Mouse (Mus musculus) neural tube, embryonic 10.5 days (tissue): ENCODE results near the gene Pdlim5.

Experiments
- DNase-seq: peaks from one replicate; pipeline ENCODE4 v3.0.0-alpha.2; 2017; ENCODE audit warnings: low spot score; ENCODE audit errors: extremely low spot score

Pdlim5 gene

DNA sequence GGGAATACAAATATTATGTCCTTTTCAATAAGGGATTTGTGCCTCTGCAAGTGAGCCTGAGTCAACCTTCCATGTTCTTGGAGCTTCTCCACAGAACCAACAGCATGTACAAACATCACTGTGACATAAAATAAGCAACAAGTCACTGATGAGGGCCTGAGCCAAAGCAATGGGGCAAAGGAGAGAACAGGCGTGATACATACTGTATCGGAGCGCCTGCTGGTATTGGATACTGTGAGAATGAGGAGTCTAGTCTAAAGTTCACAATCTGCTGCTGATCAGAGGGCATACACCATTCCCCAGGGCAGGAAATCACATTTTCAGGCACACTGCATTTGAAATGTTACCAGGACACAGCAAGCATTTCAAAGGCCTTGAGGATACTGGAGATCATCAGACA, 119.0 kb downstream of the Pdlim5 start:
- no peak for DNase-seq

DNA sequence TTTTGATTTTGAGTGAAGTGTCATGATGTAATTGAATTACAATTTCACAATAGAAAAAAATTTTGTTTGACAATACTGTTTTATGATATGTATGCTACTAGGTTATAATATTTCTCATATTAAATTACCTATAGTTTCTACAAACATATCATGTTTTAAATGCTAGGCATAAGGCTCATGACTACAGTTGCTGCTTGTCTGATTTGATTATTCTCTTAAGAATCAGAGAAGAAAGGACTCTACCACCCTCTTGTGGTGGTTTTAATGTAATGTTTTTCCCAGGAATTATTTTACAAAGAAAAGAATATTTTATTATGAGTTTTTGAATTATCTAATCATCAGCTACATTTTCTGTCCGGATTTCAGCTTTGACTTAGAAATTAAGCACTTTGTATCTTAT, 120.5 kb downstream of the Pdlim5 start:
- DNase-seq, result no peak

DNA sequence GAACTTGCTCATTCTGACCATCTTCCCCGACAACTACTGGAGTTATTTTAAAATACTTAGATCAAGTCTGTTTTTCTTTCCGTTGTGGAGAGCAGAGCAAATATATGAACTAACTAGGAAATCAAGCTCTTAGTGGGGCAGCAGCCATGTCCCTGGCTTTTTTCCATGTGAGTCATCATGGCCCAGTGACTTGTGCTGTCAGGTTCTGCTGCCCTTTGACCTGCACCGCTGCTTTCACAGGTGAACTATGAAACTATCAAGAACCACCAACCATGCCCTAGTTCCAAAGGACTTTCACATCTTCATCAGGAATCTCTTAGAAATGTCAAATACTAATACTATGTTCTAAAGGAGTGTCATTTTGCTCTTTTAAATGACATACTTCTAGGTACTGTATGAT, 121.0 kb downstream of the Pdlim5 start:
- DNase-seq, result no peak

DNA sequence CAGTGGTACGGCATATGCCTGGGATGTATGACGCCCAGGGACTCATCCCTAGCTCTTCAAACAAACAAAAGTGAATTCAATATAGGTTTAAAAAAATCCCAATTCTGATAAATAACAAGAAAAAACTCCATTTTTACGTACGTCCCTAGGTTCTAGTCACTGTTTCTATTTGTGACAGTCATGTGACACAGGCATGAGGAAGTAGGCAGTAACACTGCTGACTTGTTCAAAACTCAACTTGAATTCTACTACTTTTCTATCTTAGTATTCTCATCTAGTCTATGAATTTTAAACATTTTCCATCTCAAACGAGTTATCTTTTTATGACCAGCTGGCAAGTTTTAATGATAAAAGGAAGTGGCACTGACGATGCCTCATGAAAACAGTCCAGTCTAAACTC, 122.2 kb downstream of the Pdlim5 start:
- DNase-seq, result no peak

DNA sequence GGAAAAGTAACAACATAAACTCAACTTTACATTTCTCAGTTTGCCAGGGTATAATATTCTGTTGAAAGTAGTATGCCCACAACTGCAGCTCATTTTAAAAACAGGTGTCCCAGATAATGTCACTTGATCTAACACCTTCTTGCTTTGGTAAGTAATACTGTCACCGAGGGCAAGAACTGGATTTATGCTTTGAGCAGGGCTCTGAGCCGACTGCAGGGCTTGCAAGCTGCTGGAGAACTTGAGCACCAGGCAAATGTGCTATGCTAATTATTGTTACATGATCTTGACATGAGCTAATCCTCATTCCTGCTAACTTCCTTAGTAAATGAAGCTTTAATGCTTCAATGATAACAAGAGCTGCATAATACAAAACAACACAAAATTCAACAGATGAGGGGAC, 139.1 kb downstream of the Pdlim5 start:
- DNase-seq, result no peak

DNA sequence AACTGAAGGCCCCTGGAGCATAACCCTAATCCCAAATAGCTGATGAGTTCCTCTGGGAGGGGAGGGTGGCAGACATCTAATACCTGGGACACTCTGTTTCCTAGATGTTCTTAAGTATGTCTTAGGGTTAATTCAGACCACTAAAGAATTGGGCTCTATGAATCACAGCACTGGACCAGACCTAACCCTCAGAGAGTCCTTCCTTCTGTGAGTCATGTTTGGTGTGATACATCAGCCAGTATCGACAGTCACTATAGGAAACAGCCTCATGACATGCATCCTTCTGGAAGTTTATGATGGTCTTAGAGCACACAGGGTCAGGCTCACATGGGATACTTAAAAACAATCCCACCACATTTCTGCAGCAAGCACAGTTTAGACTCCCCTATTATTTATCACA, 143.4 kb downstream of the Pdlim5 start:
- DNase-seq, result no peak

DNA sequence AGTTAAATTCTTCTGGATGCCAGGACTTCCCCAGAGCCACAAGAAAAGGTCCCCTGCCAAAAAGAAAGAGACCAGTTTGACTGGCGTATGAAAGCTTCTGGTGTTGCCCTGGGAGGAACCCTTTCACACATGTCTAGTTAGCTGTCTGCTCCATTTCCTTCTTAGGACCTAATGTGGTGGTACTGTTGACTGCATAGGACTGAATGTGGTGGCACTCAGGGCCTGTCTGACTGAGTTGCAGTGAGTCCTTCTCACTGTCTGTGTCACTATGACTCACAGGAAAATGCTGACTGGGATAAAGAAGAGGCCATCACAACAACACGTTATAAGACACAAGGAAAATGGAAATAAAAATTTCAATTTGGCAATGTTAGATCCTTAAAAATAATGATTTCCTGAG, 146.0 kb downstream of the Pdlim5 start:
- no peak for DNase-seq

DNA sequence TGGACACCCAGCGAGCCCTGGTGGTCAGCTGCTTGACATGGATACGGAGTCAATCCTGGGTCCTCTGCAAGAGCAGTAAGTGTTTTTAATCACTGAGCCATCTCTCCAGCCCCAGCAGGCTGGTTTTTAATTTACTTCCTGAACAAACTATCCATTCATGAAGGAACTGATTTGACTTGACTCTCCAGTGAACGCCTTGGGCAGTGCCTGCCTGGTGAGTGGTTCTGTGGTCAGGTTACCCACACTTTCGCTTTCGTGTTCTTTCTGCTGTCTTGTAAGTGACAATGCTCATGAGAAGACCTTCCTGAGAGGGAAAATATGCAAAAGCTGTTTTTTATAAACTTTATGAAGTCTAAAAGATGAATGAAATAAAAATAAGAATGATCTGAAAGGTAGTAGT, 152.2 kb downstream of the Pdlim5 start:
- no peak for DNase-seq

DNA sequence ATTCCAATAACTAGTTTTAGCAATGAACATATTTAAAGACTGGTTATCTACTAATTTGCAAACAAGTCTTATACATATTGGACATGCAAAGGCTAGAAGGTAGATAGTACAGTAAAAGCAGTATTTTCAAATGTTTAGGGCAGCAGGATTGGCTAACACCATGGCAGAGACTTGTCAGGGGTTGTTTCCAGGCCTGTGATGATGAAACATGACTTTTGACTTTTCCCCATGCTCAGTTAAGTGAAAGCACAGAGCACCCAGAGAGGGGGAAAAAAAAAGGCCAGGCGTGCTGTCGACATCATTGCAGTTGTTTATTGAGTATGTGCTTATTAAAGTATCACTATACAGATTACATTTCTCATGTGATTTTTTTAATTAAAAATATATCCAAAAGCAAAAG, 156.2 kb downstream of the Pdlim5 start:
- no peak for DNase-seq

DNA sequence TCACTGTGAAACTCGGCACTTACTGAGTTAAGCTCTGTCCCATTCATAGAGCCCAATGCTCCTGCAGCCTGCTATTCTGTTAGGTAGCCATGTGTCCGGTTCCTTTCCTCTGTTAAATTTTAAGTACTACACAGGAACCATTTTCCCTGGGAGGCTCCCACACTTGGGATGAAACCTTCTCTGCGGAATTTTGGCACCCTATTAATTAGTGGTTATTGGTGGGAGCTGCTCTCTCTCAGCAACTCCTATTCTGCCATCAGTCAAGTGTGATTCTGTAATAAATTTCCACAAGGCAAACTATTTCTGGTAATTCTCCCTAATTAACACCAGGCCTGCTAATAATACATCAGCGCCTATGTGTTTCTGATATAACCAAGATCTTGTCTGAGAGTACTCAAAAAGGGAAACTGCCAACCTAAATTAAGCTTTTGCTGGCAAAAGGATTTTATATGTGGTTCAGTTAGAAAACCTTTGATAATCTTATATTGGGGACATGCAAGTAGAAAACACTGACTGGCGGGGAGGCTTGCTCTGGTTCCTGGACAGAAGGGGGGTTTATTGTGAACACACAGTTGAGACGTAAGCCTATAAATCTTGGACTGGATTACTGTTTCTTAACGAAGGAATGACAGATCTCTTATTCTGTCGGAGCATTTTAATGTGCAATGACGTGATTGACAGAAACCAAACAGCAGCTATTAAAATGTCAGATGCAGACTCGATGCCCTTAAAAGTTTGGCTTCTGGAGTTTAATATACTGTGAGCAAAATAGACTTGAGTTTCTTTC, 157.0 kb downstream of the Pdlim5 start:
- no peak for DNase-seq

DNA sequence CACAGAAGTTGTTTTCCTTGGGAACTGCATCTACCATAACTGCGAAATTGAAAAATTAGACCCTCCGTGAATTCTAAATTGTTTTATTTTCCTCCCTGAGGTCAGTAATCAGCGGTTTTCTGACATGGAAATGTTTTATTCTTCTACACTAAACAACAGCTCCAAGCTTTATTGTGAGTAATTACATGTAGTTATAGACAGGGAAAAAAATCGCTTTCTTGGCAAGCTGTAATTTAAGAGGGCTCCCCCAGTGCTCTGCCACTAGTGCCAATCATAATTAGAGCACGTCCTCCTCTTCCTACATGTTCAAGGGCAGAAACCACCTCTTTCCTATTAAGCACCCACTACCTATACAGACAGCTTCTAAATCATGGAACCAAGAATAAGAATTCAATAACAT, 157.9 kb downstream of the Pdlim5 start:
- DNase-seq, result no peak

DNA sequence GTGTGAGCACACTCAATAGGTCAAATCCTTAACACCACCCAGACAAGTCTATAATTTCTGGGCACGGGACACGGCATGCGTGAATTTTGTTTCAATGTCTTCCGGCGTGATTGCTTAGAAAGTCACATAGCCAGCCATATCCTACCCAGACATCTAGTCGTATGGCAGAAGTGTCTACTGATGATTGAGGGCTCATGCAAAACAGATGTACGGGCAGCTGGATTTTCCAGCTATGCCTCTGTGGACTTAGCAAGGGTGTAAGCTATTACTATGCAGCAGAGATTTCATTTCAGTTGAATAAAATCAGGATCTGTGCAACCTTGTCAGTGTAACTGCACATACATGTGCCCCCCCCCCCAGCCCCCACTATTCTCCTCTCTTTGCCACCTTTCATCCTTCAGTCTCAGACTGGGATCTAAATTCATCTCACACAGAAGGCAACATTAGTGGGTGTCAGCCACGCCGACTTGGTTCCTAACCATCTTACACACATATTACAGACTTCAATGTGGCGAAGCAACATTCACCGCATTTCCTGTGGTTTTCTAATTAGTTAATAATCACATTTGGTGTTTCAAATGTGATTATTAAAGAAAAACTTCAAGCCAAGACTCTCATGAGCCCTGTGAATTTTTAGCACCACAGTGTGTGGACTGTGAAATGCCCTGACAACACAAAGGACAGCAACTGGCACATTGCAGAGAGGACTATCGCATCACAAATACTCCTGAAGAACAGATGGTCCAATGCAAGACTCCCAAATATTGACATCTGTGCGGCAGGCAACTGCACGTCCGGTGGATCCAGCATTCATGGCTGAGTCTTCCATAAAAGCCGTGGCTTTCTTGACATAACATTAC, 161.7 kb downstream of the Pdlim5 start:
- DNase-seq, result no peak

DNA sequence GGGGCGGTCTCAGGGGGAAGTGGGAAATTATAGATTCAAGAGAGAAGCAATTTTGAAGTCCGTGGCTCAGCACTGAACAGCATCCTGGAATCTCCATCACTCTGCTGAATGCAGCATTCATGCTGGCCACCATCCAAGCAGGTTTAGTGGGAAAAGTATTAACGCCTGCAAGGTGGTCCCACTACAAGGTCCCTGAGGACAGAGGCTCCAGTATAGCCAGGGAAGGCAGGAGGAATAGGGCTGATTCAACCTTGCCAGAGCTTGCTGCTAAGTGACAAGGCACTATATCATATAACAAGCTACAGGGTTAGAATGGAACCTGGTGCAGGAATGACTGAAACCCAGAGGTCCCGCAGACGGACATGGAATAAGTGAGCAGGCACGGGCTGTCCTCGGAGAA, 166.8 kb downstream of the Pdlim5 start:
- no peak for DNase-seq

DNA sequence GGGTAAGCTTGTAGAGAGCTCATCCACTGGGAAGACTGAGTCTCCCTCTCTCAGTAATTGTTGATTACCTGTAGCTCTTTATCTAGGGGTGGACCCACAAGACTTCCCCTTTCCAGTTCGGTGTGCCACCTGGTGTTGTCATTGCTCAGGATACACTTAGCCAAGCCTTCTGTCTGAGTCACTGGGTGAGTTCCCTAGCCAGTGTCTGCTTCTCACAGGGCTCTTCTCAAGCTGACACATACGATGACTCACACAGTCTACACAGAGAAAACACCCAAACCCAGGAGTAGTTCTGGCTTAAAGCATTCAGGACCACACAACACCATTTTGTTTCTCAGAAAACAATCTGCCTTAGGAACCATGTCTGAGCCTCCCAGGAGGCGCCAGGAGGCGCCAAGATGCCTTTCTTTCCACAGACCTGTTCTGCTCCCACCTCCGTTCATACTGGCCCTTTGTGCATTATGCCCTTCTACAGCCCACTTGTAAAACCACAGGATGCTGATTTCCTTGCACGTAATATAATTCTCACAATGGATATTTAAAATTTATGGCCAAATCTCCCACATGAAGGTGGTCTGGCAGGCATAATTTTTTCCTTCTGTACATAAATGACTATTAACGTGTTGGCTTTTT, 172.9 kb downstream of the Pdlim5 start:
- no peak for DNase-seq

DNA sequence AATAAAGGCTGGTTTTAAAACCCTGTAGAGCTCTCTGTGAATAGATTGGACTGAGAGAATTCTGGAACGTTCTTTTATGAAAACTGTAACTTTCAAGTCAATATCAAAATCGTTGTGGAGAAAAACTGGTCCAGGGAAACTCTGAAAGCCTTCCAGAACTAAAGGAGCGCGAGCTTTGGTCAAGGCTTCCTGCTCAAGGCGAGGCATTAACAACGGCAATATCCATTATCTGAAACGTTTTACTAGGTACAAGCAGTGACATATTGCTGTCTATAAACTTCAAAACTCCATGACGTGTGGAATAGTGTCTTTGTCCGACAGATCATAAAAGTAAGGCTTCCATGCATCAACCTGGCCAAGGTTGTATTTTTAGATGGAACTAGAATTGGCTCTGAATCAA, 175.6 kb downstream of the Pdlim5 start:
- DNase-seq, result no peak

DNA sequence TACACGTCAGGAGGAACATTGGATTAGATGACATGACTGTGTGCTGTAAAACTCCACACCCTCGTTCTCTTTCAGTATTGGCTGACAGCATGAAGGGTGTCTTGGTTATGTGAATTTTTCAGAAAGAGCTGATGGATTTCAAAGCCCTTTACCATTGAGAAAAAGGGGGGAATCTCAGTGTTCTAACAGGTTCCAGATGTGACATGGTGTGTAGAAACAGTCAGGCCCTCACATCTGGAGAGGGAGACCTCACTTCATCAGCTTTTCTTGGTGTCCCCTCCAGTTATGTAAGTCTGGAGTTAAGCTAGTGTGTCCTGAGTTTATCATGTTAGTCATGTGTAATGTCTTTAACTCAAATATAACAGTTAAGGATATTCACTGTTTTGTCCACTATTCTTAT, 182.7 kb downstream of the Pdlim5 start:
- no peak for DNase-seq

DNA sequence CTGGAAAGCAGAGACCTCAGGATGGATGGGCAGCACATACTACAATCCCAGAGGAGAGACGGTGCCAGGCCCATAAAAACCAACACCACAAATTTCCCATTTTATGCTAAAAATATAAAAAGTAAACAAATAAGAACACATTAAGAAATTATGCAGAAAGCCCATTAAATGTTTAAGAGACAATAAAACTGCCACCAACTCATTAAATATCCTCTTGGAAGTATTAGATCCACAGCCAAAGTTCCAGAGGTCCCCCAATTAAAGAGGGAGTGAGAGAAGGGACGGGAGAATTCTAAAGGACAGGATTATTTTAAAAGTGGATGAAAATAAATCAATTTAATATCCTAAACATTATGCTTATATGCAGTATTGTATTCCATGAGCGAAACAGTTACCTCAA, 183.3 kb downstream of the Pdlim5 start:
- no peak for DNase-seq

DNA sequence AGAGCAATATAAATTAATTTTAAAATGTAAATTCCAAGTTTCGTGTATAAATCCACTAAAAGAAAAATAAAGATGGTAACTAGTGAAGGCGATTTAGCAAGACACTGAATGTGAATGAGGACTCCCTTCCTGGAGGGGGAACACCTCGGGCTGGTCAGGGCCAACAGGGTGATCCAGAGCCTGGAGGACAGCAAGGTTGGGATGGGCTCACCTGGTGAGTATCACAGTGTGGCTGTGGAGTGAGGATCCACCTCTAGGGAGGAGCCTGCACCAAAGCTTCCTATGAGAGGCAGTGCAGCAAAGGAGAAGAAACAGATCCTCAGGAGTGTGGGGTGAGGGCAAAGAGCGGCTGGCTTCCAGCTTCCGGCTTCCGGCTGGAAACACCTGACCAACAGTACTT, 185.5 kb downstream of the Pdlim5 start:
- DNase-seq, result no peak

DNA sequence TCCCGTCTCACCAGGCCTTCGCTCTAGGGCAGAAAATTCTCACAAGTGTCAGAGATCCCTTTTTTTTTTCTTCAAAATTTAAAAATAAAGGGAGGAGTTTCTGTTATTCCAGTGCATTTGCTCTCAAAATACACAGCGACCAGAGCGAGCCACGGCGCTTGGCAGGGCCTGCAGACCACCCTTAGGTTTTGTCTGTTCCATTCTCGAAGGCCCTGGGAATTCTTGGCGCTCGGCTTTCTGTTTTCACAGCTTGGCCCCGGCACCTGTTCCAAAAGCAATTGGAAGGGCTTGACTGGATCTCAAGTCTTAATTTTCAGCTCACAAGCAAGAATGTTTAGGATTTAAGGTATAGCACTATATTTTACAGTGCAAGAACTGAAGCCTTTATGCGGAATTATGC, 186.4 kb downstream of the Pdlim5 start:
- DNase-seq, result no peak

DNA sequence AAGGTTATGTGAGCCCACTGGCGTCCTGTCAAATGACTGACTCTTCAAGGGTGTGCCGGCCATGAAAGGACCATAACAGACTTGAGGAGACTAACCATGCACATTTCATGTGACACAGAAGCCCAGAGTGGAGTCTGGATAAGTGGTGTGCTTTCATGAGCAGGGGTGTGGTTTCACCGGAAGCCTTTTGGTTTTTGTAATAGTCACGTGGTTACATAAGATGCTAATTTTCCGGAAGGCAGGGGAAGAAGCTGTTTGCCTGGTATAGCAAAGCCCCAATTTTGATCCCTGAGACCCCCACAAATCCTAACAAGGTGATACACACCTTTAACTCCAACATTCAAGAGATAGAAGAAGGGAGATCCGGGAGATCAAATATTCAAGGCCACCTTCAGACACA, 188.0 kb downstream of the Pdlim5 start:
- no peak for DNase-seq

DNA sequence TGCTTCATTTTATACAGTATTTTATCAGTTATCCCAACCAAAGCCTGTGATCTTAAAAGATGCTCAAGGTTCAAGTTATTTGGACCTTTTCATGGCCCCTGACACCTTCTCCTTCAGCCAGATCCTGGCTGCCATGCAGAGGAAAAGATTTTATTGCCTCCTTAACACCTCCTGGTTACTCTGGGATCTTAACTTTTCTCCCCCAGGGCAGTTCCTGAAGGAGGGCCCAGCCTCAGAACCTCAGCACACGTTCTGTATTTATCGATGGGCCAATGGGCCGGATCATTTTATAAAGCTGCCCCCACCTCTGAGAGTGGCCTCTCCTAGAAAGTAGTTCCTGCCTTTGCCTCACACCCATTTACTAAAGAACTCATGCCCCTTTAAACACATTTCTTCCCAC, 189.2 kb downstream of the Pdlim5 start:
- no peak for DNase-seq

DNA sequence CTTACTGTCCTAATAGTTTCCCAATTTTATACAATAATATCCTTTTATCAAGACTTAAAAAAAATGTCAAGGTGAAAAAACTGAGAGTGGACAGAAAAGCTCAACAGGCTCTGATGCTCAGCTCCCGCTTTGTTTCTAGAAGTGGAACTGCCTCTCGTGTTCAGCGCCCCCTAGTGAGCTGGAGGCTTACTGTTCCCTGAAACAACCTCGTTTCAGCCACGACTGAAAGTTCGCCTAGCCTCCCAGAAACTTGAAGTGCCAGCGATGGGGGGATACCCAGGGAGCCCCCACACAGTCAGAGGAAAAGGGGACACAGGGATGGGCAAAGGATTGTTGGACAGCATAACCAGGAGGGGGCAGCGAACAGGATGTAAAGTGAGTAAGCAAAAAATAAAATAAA, 199.4 kb downstream of the Pdlim5 start:
- no peak for DNase-seq
